Mouse (Mus musculus): ENCODE results near the gene Olfr485. TPM values are rescaled to one million over a fixed set of nuclear protein-coding genes. Genes with fewer than 3 reads are reported as not detected.
"Not testable (repeated sequence)": the region's sequence is repeated elsewhere in the genome, so short reads cannot be mapped to it uniquely, and the experiment has no call there.

The Olfr485 gene
- polyA plus RNA-seq (2012) = not detected in 2 replicates

GRCm38 (mm10) chr7:108159771-108160170 lies at the start of gene Olfr485:
Olfr485 (minus strand) TSS chr7:108159871.
- no peak within 1 kb of the TSS for H3K4me3 ChIP-seq (replicated peaks)
- no peak for TF ChIP-seq GATA1 (IDR thresholded peaks at IDR 0.05; ENCODE audit: low read length)
- no peak for TF ChIP-seq TAL1 (IDR thresholded peaks at IDR 0.05; ENCODE audit: low read length)
- no peaks in the 10 kb centered on the region for H3K9me3 ChIP-seq (ENCODE audit: control insufficient read depth, low read length)
- H3K4me1 ChIP-seq (ENCODE audit: control insufficient read depth) = no peaks in the 10 kb centered on the region
- H3K27me3 ChIP-seq (ENCODE audit: control insufficient read depth) = no peaks in the 10 kb centered on the region
- H3K36me3 ChIP-seq (ENCODE audit: control insufficient read depth) = no peaks in the 10 kb centered on the region

DNA sequence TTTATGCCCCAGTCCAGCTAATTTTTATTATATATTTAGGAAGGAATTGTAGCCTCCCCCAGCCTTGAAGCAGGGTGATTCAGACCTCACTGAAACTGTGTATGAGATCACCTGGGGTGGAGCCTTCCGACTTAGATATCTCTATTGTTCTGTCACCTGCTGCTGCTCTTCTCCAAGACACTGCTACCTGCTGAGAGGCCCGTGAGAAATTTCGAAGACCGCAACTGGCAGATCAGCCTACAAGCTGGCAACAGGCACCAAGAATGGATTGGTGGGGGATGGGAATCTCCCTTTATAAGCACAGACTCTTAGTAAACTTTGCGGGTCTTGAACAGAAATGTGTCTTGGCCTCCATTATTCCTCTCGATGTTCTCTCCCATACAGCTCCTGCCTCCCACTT lies 37.3 kb upstream of the Olfr485 start:
- TF ChIP-seq GATA1 (IDR thresholded peaks at IDR 0.05; ENCODE audit: low read length) (no peak), TAL1 (IDR thresholded peaks at IDR 0.05; ENCODE audit: low read length) (no peak)
- no peaks in the 10 kb centered on the region for H3K27me3 ChIP-seq (ENCODE audit: control insufficient read depth)
- no peak overlapping the region for H3K4me3 ChIP-seq (replicated peaks)
- no peaks in the 10 kb centered on the region for H3K9me3 ChIP-seq (ENCODE audit: control insufficient read depth, low read length)
- no peaks in the 10 kb centered on the region for H3K4me1 ChIP-seq (ENCODE audit: control insufficient read depth)
- no peaks in the 10 kb centered on the region for H3K36me3 ChIP-seq (ENCODE audit: control insufficient read depth)

DNA sequence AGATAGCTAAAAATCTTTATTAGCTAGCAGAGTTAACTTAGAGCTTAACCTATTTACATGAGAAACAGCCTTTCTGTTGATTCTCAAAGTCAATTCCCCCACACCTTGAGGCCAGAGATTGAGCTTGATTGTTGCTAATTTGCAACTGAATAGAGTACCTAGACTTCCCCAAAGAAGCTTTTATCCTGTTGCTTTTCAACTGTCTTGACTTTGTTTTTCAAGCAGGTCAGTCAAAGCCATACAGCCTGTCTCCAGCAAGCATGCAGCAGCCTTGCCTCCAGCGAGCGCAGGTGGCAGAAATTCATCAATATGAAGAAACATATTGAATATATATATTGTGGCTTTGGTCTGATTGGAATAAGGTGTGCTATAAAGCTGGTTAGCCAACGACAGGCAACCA lies 36.7 kb upstream of the Olfr485 start:
- not testable (repeated sequence) for H3K9me3 ChIP-seq (ENCODE audit: control insufficient read depth, low read length); H3K4me1 ChIP-seq (ENCODE audit: control insufficient read depth); H3K4me3 ChIP-seq (replicated peaks); H3K27me3 ChIP-seq (ENCODE audit: control insufficient read depth); H3K36me3 ChIP-seq (ENCODE audit: control insufficient read depth)

DNA sequence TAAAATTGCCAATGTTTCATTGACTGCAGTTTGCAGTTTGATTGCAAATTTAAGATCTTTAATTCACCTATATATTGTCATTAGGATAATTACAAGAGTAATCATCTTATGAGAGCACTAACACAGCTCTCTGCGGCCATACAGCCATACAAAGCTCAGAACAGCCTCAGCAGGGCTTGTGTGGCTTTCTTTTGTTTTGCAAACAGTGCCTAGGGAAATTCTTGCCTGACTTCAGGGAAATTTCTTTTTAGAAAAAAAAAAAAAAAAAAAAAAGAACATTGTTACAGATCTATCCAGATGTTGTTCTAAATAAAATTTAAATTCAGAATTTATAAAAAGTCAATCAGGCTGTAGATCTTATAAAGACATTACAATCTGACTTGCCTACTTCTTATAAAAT lies 33.0 kb upstream of the Olfr485 start:
- not testable (repeated sequence) for H3K27me3 ChIP-seq (ENCODE audit: control insufficient read depth); H3K36me3 ChIP-seq (ENCODE audit: control insufficient read depth); H3K4me3 ChIP-seq (replicated peaks); H3K4me1 ChIP-seq (ENCODE audit: control insufficient read depth); H3K9me3 ChIP-seq (ENCODE audit: control insufficient read depth, low read length)

DNA sequence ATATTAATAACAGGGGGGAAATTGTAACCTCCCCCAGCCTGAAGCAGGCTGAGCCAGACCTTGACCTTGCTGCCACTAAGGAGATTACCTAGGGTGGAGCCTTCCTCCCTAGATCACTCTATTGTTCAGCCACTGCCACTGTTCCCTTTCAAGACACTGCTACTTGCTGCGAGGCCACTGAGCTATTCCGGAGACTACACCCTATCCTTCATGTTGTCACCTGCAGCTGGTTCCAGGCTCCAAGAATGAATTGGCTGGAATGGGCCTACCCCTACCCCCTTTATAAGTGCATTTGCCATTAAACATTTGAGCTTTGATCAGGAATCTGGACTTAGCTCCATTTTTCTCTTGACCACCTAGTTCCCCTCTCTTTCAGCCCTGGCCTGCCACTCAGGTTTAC lies 31.5 kb upstream of the Olfr485 start:
- not testable (repeated sequence) for H3K36me3 ChIP-seq (ENCODE audit: control insufficient read depth); H3K27me3 ChIP-seq (ENCODE audit: control insufficient read depth)

GRCm38 (mm10) chr7:108185237-108185636 lies 25.6 kb upstream of the Olfr485 start:
- H3K4me3 ChIP-seq (replicated peaks); H3K4me1 ChIP-seq (ENCODE audit: control insufficient read depth); H3K27me3 ChIP-seq (ENCODE audit: control insufficient read depth); H3K36me3 ChIP-seq (ENCODE audit: control insufficient read depth); H3K9me3 ChIP-seq (ENCODE audit: control insufficient read depth, low read length): not testable (repeated sequence)

More for the DNA sequence above, 31.5 kb upstream of the Olfr485 start:
- H3K4me3 ChIP-seq (replicated peaks); H3K4me1 ChIP-seq (ENCODE audit: control insufficient read depth); H3K9me3 ChIP-seq (ENCODE audit: control insufficient read depth, low read length): not testable (repeated sequence)

GRCm38 (mm10) chr7:108184401-108184800 lies 24.7 kb upstream of the Olfr485 start:
- not testable (repeated sequence) for H3K27me3 ChIP-seq (ENCODE audit: control insufficient read depth); H3K4me3 ChIP-seq (replicated peaks); H3K4me1 ChIP-seq (ENCODE audit: control insufficient read depth); H3K9me3 ChIP-seq (ENCODE audit: control insufficient read depth, low read length); H3K36me3 ChIP-seq (ENCODE audit: control insufficient read depth)

DNA sequence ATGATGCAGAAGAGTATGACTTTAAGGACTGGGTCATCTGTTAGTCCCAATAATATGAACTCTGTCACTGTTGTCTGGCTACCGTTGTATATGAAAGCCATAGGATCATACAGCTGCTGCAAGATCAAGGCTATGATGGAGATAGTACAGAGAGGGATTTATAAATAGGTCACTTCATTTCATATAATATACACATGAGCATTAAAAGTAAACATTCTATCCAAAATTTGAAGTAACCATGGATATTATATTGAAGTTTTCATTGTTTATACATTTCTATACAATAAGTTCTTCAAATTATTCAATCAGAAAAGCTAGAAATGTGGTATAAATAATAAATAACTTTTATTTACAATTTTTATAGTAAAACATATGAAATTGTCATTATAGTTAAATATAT lies 13.0 kb upstream of the Olfr485 start, which contains the start of gene Olfr486:
Gene Olfr486 (minus strand): TSS at position 101 of the 400 bp plus-strand sequence.
- H3K4me1 ChIP-seq (ENCODE audit: control insufficient read depth); H3K4me3 ChIP-seq (replicated peaks); H3K36me3 ChIP-seq (ENCODE audit: control insufficient read depth); H3K9me3 ChIP-seq (ENCODE audit: control insufficient read depth, low read length); H3K27me3 ChIP-seq (ENCODE audit: control insufficient read depth): not testable (repeated sequence)

DNA sequence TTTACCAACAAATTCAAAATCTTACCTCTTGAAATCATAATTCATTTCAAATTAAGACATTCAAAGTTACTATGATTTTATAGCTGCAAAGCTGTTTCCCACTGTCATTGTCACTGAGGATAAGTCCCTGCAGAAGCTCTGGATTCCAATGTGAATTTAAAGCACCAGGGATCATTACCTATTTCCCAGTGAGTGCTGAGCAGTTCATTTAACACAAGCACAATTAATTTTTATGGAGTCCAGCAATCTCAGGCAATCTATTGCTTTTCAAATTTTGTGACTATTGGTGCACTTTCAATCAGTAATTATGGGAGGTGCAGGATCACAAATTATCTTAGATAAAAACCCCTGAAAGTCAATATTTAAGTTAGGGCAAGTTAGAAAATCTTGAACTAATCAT lies 32.3 kb downstream of the Olfr485 start, which contains the start of gene Olfr484:
Gene Olfr484 (minus strand): TSS at position 101 of the 400 bp plus-strand sequence.
- H3K36me3 ChIP-seq (ENCODE audit: control insufficient read depth) = no peaks in the 10 kb centered on the region
- H3K4me1 ChIP-seq (ENCODE audit: control insufficient read depth) = no peaks in the 10 kb centered on the region
- TF ChIP-seq TAL1 (IDR thresholded peaks at IDR 0.05; ENCODE audit: low read length) (no peak), GATA1 (IDR thresholded peaks at IDR 0.05; ENCODE audit: low read length) (no peak)
- no peak within 1 kb of the TSS for H3K4me3 ChIP-seq (replicated peaks)
- no peaks in the 10 kb centered on the region for H3K9me3 ChIP-seq (ENCODE audit: control insufficient read depth, low read length)
- no peaks in the 10 kb centered on the region for H3K27me3 ChIP-seq (ENCODE audit: control insufficient read depth)

DNA sequence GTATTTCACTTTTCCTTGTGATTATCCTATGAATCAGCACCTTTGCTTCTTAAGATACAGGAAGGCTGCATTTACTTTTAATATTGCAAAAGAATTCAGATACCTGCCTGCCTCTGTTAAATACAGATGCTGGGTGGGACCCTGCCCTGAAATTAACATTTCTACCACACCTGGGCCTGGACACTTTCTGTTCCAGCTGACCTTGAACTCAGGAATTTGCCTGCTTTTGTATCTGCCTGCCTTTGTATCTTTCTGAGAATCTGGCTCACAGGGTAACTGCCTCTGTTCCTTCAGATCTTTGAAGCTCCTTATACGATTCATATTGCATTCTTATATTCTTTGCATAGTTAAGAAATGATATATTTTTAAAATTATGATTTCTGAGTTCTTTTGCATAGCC lies 38.3 kb downstream of the Olfr485 start:
- no peaks in the 10 kb centered on the region for H3K4me1 ChIP-seq (ENCODE audit: control insufficient read depth)
- H3K9me3 ChIP-seq (ENCODE audit: control insufficient read depth, low read length) = no peaks in the 10 kb centered on the region

GRCm38 (mm10) chr7:108120681-108121080 lies 39.0 kb downstream of the Olfr485 start:
- H3K36me3 ChIP-seq (ENCODE audit: control insufficient read depth) = no peaks in the 10 kb centered on the region
- TF ChIP-seq TAL1 (IDR thresholded peaks at IDR 0.05; ENCODE audit: low read length) (no peak), GATA1 (IDR thresholded peaks at IDR 0.05; ENCODE audit: low read length) (no peak)
- no peaks in the 10 kb centered on the region for H3K9me3 ChIP-seq (ENCODE audit: control insufficient read depth, low read length)
- H3K27me3 ChIP-seq (ENCODE audit: control insufficient read depth) = no peaks in the 10 kb centered on the region
- no peaks in the 10 kb centered on the region for H3K4me1 ChIP-seq (ENCODE audit: control insufficient read depth)
- no peak overlapping the region for H3K4me3 ChIP-seq (replicated peaks)

More for the DNA sequence above, 38.3 kb downstream of the Olfr485 start:
- Histone ChIP-seq H3K27me3 (ENCODE audit: control insufficient read depth) (no peaks in the 10 kb centered on the region), H3K36me3 (ENCODE audit: control insufficient read depth) (no peaks in the 10 kb centered on the region), H3K4me3 (replicated peaks) (no peak overlapping the region)
- TF ChIP-seq GATA1 (IDR thresholded peaks at IDR 0.05; ENCODE audit: low read length) = no peak
- no peak for TF ChIP-seq TAL1 (IDR thresholded peaks at IDR 0.05; ENCODE audit: low read length)

Other genes with a start within 250 kb of the Olfr485 start
- gene Olfr473, start 229.4 kb downstream of the Olfr485 start, polyA plus RNA-seq (2012) = not detected in 2 replicates
- gene Olfr474, start 205.2 kb downstream of the Olfr485 start, polyA plus RNA-seq (2012) = not detected in 2 replicates
- gene Olfr476, start 195.1 kb downstream of the Olfr485 start, polyA plus RNA-seq (2012) = not detected in 2 replicates
- gene Olfr477, start 173.2 kb downstream of the Olfr485 start, polyA plus RNA-seq (2012) = not detected in 2 replicates
- gene Olfr478, start 125.9 kb downstream of the Olfr485 start, polyA plus RNA-seq (2012) = not detected in 2 replicates
- not detected in 2 replicates for gene Olfr479, start 109.2 kb downstream of the Olfr485 start, polyA plus RNA-seq (2012)
- gene Olfr480, start 92.5 kb downstream of the Olfr485 start, polyA plus RNA-seq (2012) = not detected in 2 replicates
- gene Olfr481, start 80.0 kb downstream of the Olfr485 start, polyA plus RNA-seq (2012) = not detected in 2 replicates
- not detected in 2 replicates for gene Olfr482, start 62.3 kb downstream of the Olfr485 start, polyA plus RNA-seq (2012)
- gene Olfr483, start 59.0 kb downstream of the Olfr485 start, polyA plus RNA-seq (2012) = not detected in 2 replicates
- gene Olfr484, start 32.4 kb downstream of the Olfr485 start, polyA plus RNA-seq (2012) = not detected in 2 replicates
- gene Olfr486, start 12.9 kb upstream of the Olfr485 start, polyA plus RNA-seq (2012) = not detected in 2 replicates
- not detected in 2 replicates for gene Olfr487, start 54.8 kb upstream of the Olfr485 start, polyA plus RNA-seq (2012)
- not detected in 2 replicates for gene Olfr488, start 98.5 kb upstream of the Olfr485 start, polyA plus RNA-seq (2012)
- not detected in 2 replicates for gene Olfr490, start 129.1 kb upstream of the Olfr485 start, polyA plus RNA-seq (2012)
- not detected in 2 replicates for gene Olfr491, start 153.6 kb upstream of the Olfr485 start, polyA plus RNA-seq (2012)
- not detected in 2 replicates for gene Olfr492, start 163.8 kb upstream of the Olfr485 start, polyA plus RNA-seq (2012)
- 0.07 TPM in 1 of 2 replicates, not detected in the other for gene Olfr493, start 187.1 kb upstream of the Olfr485 start, polyA plus RNA-seq (2012)
- not detected in 2 replicates for gene Olfr494, start 205.5 kb upstream of the Olfr485 start, polyA plus RNA-seq (2012)
- not detected in 2 replicates for gene Olfr495, start 233.3 kb upstream of the Olfr485 start, polyA plus RNA-seq (2012)